Mouse (Mus musculus): ENCODE data around the gene Prkci. TPM values are rescaled to one million over a fixed set of nuclear protein-coding genes. Genes with fewer than 3 reads are reported as not detected.

The Prkci gene
- polyA plus RNA-seq, 1 experiment, result 240 TPM

- Histone ChIP-seq H3K4me1 (ENCODE audit: control insufficient read depth, insufficient read depth, low read length) (no peaks in the 10 kb centered on the region), H3K9ac (ENCODE audit: low read depth, poor library complexity, severe bottlenecking) (peak overlapping the region; percentile 83), H3K27me3 (ENCODE audit: control insufficient read depth, insufficient read depth, low read length, poor library complexity, severe bottlenecking) (no peaks in the 10 kb centered on the region), H3K4me3 (ENCODE audit: low read depth, low read length) (peak overlapping the region; percentile 89), H3K36me3 (ENCODE audit: control insufficient read depth, insufficient read depth, low read length, poor library complexity, severe bottlenecking) (no peaks in the 10 kb centered on the region), H3K9me3 (replicated peaks; ENCODE audit: control insufficient read depth, insufficient read depth, low read length, poor library complexity, severe bottlenecking) (no peaks in the 10 kb centered on the region), H3K27ac (ENCODE audit: insufficient read depth, low read length) (no peak overlapping the region)
- TF ChIP-seq CTCF (IDR thresholded peaks at IDR 0.05; ENCODE audit: low read depth, low read length) (no peak), POLR2A (IDR thresholded peaks at IDR 0.05; ENCODE audit: insufficient read depth, low read length) (no peak), EP300 (IDR thresholded peaks at IDR 0.05; ENCODE audit: insufficient read depth, low read depth, low read length) (no peak)
Observed at GRCm38 (mm10) chr3:30996688-30997014, 1.1 kb downstream of the Prkci start.

- peak overlapping the region; percentile 68 for H3K27ac ChIP-seq (ENCODE audit: insufficient read depth, low read length)
- no peak overlapping the region for H3K9ac ChIP-seq (ENCODE audit: low read depth, poor library complexity, severe bottlenecking)
- H3K27me3 ChIP-seq (ENCODE audit: control insufficient read depth, insufficient read depth, low read length, poor library complexity, severe bottlenecking), result no peaks in the 10 kb centered on the region
- TF ChIP-seq POLR2A (IDR thresholded peaks at IDR 0.05; ENCODE audit: insufficient read depth, low read length) (no peak), EP300 (IDR thresholded peaks at IDR 0.05; ENCODE audit: insufficient read depth, low read depth, low read length) (no peak), CTCF (IDR thresholded peaks at IDR 0.05; ENCODE audit: low read depth, low read length) (no peak)
- H3K4me3 ChIP-seq (ENCODE audit: low read depth, low read length), result no peak overlapping the region
- H3K4me1 ChIP-seq (ENCODE audit: control insufficient read depth, insufficient read depth, low read length), result peaks cover 5% of the 10 kb centered on the region
- H3K36me3 ChIP-seq (ENCODE audit: control insufficient read depth, insufficient read depth, low read length, poor library complexity, severe bottlenecking), result no peaks in the 10 kb centered on the region
- no peaks in the 10 kb centered on the region for H3K9me3 ChIP-seq (replicated peaks; ENCODE audit: control insufficient read depth, insufficient read depth, low read length, poor library complexity, severe bottlenecking)
Observed at GRCm38 (mm10) chr3:30999401-31000017, 4.0 kb downstream of the Prkci start.

- H3K4me1 ChIP-seq (ENCODE audit: control insufficient read depth, insufficient read depth, low read length), result peaks cover 5% of the 10 kb centered on the region
- H3K9ac ChIP-seq (ENCODE audit: low read depth, poor library complexity, severe bottlenecking), result no peak overlapping the region
- 0 out of 2 replicates have a peak, but pooled peaks have one; percentile 30 for TF ChIP-seq EP300 (IDR thresholded peaks at IDR 0.05; ENCODE audit: insufficient read depth, low read depth, low read length)
- TF ChIP-seq CTCF (IDR thresholded peaks at IDR 0.05; ENCODE audit: low read depth, low read length), result no peak
- TF ChIP-seq POLR2A (IDR thresholded peaks at IDR 0.05; ENCODE audit: insufficient read depth, low read length), result no peak
- no peaks in the 10 kb centered on the region for H3K36me3 ChIP-seq (ENCODE audit: control insufficient read depth, insufficient read depth, low read length, poor library complexity, severe bottlenecking)
- H3K9me3 ChIP-seq (replicated peaks; ENCODE audit: control insufficient read depth, insufficient read depth, low read length, poor library complexity, severe bottlenecking), result no peaks in the 10 kb centered on the region
- peak overlapping the region; percentile 68 for H3K27ac ChIP-seq (ENCODE audit: insufficient read depth, low read length)
- H3K27me3 ChIP-seq (ENCODE audit: control insufficient read depth, insufficient read depth, low read length, poor library complexity, severe bottlenecking), result no peaks in the 10 kb centered on the region
- H3K4me3 ChIP-seq (ENCODE audit: low read depth, low read length), result no peak overlapping the region
Observed at GRCm38 (mm10) chr3:31000018-31000407, 4.5 kb downstream of the Prkci start.

GRCm38 (mm10) chr3:31001048-31001676 is 5.6 kb downstream of the Prkci start:
- TF ChIP-seq POLR2A (IDR thresholded peaks at IDR 0.05; ENCODE audit: insufficient read depth, low read length) (no peak), CTCF (IDR thresholded peaks at IDR 0.05; ENCODE audit: low read depth, low read length) (no peak), EP300 (IDR thresholded peaks at IDR 0.05; ENCODE audit: insufficient read depth, low read depth, low read length) (peak; percentile 67; the same call in 1 of the 2 replicates)
- Histone ChIP-seq H3K9ac (ENCODE audit: low read depth, poor library complexity, severe bottlenecking) (no peak overlapping the region), H3K27me3 (ENCODE audit: control insufficient read depth, insufficient read depth, low read length, poor library complexity, severe bottlenecking) (no peaks in the 10 kb centered on the region), H3K36me3 (ENCODE audit: control insufficient read depth, insufficient read depth, low read length, poor library complexity, severe bottlenecking) (no peaks in the 10 kb centered on the region), H3K27ac (ENCODE audit: insufficient read depth, low read length) (no peak overlapping the region), H3K4me1 (ENCODE audit: control insufficient read depth, insufficient read depth, low read length) (peaks cover 5% of the 10 kb centered on the region), H3K4me3 (ENCODE audit: low read depth, low read length) (no peak overlapping the region), H3K9me3 (replicated peaks; ENCODE audit: control insufficient read depth, insufficient read depth, low read length, poor library complexity, severe bottlenecking) (no peaks in the 10 kb centered on the region)

GRCm38 (mm10) chr3:31004320-31005209 is 9.0 kb downstream of the Prkci start:
- Histone ChIP-seq H3K36me3 (ENCODE audit: control insufficient read depth, insufficient read depth, low read length, poor library complexity, severe bottlenecking) (no peaks in the 10 kb centered on the region), H3K9ac (ENCODE audit: low read depth, poor library complexity, severe bottlenecking) (no peak overlapping the region), H3K4me1 (ENCODE audit: control insufficient read depth, insufficient read depth, low read length) (peaks cover 7% of the 10 kb centered on the region), H3K9me3 (replicated peaks; ENCODE audit: control insufficient read depth, insufficient read depth, low read length, poor library complexity, severe bottlenecking) (no peaks in the 10 kb centered on the region), H3K4me3 (ENCODE audit: low read depth, low read length) (no peak overlapping the region), H3K27ac (ENCODE audit: insufficient read depth, low read length) (peak overlapping the region; percentile 63), H3K27me3 (ENCODE audit: control insufficient read depth, insufficient read depth, low read length, poor library complexity, severe bottlenecking) (no peaks in the 10 kb centered on the region)
- TF ChIP-seq POLR2A (IDR thresholded peaks at IDR 0.05; ENCODE audit: insufficient read depth, low read length) (no peak), CTCF (IDR thresholded peaks at IDR 0.05; ENCODE audit: low read depth, low read length) (no peak), EP300 (IDR thresholded peaks at IDR 0.05; ENCODE audit: insufficient read depth, low read depth, low read length) (peak; percentile 57; the same call in 1 of the 2 replicates)
